Mouse (Mus musculus) thymus, adult 2 months (tissue): ENCODE results near the gene Eif3k.

Source experiments
- CTCF ChIP-seq: fragments of 200-500 bp; IDR thresholded peaks from 2 replicates; pipeline ENCODE4 v1.5.1; 2012; ENCODE audit warnings: mild to moderate bottlenecking, control low read depth, low read length, moderate library complexity, borderline replicate concordance; ENCODE audit not compliant: control insufficient read depth, poor library complexity, insufficient read depth; ENCODE audit errors: extremely low read depth
- POLR2A ChIP-seq: fragments of 200-500 bp; IDR thresholded peaks from 2 replicates; pipeline ENCODE4 v1.6.1; 2012; ENCODE audit warnings: mild to moderate bottlenecking, low read length, control low read depth, moderate library complexity; ENCODE audit not compliant: control insufficient read depth, poor library complexity, insufficient read depth; ENCODE audit errors: extremely low read depth

GRCm38 (mm10) chr7:29023514-29023913, 41.9 kb upstream of the Eif3k start:
- TF ChIP-seq POLR2A (no peak), CTCF (no peak)
